Mouse (Mus musculus): ENCODE results near the gene Dlx3. TPM values are rescaled to one million over a fixed set of nuclear protein-coding genes. Genes with fewer than 3 reads are reported as not detected.

Gene Dlx3
- total RNA-seq, 2 experiments from 2014 or later, result not detected

GRCm38 (mm10) chr11:95079256-95079875 is 40.6 kb upstream of the Dlx3 start:
- Histone ChIP-seq H3K4me3 (no peak overlapping the region), H3K27ac (no peak overlapping the region)
- DNase-seq (ENCODE audit: low spot score in 2 of 2), result no peak
- TF ChIP-seq CTCF (conservative IDR thresholded peaks at IDR 0.05), result no peak

- no peak for TF ChIP-seq CTCF (conservative IDR thresholded peaks at IDR 0.05)
- Histone ChIP-seq H3K4me3 (no peak overlapping the region), H3K27ac (no peak overlapping the region)
- DNase-seq (ENCODE audit: low spot score in 2 of 2), result no peak
Measured at GRCm38 (mm10) chr11:95080783-95081182, 39.1 kb upstream of the Dlx3 start.

GRCm38 (mm10) chr11:95082896-95083295 is 37.0 kb upstream of the Dlx3 start:
- TF ChIP-seq CTCF (conservative IDR thresholded peaks at IDR 0.05), result no peak
- H3K4me3 ChIP-seq, result no peak overlapping the region

GRCm38 (mm10) chr11:95084175-95084574 is 35.7 kb upstream of the Dlx3 start:
- no peak overlapping the region for H3K27ac ChIP-seq
- H3K4me3 ChIP-seq, result no peak overlapping the region
- DNase-seq (ENCODE audit: low spot score in 2 of 2), result no peak
- no peak for TF ChIP-seq CTCF (conservative IDR thresholded peaks at IDR 0.05)

More at GRCm38 (mm10) chr11:95082896-95083295, 37.0 kb upstream of the Dlx3 start:
- no peak overlapping the region for H3K27ac ChIP-seq
- DNase-seq (ENCODE audit: low spot score in 2 of 2), result no peak

GRCm38 (mm10) chr11:95084811-95085382 is 35.0 kb upstream of the Dlx3 start:
- H3K4me3 ChIP-seq, result no peak overlapping the region

GRCm38 (mm10) chr11:95085710-95086109 is 34.2 kb upstream of the Dlx3 start:
- no peak for DNase-seq (ENCODE audit: low spot score in 2 of 2)
- Histone ChIP-seq H3K4me3 (no peak overlapping the region), H3K27ac (no peak overlapping the region)
- TF ChIP-seq CTCF (conservative IDR thresholded peaks at IDR 0.05), result no peak

More at GRCm38 (mm10) chr11:95084811-95085382, 35.0 kb upstream of the Dlx3 start:
- H3K27ac ChIP-seq, result no peak overlapping the region
- DNase-seq (ENCODE audit: low spot score in 2 of 2), result no peak
- no peak for TF ChIP-seq CTCF (conservative IDR thresholded peaks at IDR 0.05)

- no peak for TF ChIP-seq CTCF (conservative IDR thresholded peaks at IDR 0.05)
- no peak for DNase-seq (ENCODE audit: low spot score in 2 of 2)
- no peak overlapping the region for H3K27ac ChIP-seq
- no peak overlapping the region for H3K4me3 ChIP-seq
Measured at GRCm38 (mm10) chr11:95086229-95086628, 33.7 kb upstream of the Dlx3 start.

GRCm38 (mm10) chr11:95087301-95088228 is 32.4 kb upstream of the Dlx3 start:
- DNase-seq (ENCODE audit: low spot score in 2 of 2), result no peak
- Histone ChIP-seq H3K27ac (no peak overlapping the region), H3K4me3 (no peak overlapping the region)
- TF ChIP-seq CTCF (conservative IDR thresholded peaks at IDR 0.05), result no peak

- no peak for DNase-seq (ENCODE audit: low spot score in 2 of 2)
- no peak overlapping the region for H3K4me3 ChIP-seq
- no peak for TF ChIP-seq CTCF (conservative IDR thresholded peaks at IDR 0.05)
- peak overlapping the region; percentile 36 for H3K27ac ChIP-seq
Measured at GRCm38 (mm10) chr11:95088286-95088685, 31.6 kb upstream of the Dlx3 start.

- TF ChIP-seq CTCF (conservative IDR thresholded peaks at IDR 0.05), result no peak
- DNase-seq (ENCODE audit: low spot score in 2 of 2), result no peak
Measured at GRCm38 (mm10) chr11:95088857-95089779, 30.8 kb upstream of the Dlx3 start.

GRCm38 (mm10) chr11:95093077-95093476 is 26.8 kb upstream of the Dlx3 start:
- no peak for TF ChIP-seq CTCF (conservative IDR thresholded peaks at IDR 0.05)
- Histone ChIP-seq H3K27ac (no peak overlapping the region), H3K4me3 (no peak overlapping the region)
- no peak for DNase-seq (ENCODE audit: low spot score in 2 of 2)

More at GRCm38 (mm10) chr11:95088857-95089779, 30.8 kb upstream of the Dlx3 start:
- Histone ChIP-seq H3K4me3 (no peak overlapping the region), H3K27ac (peak overlapping the region; percentile 36)

- no peak for DNase-seq (ENCODE audit: low spot score in 2 of 2)
- Histone ChIP-seq H3K27ac (no peak overlapping the region), H3K4me3 (no peak overlapping the region)
- TF ChIP-seq CTCF (conservative IDR thresholded peaks at IDR 0.05), result no peak
Measured at GRCm38 (mm10) chr11:95095596-95095995, 24.3 kb upstream of the Dlx3 start.

Measured in layer of hippocampus, adult 2 months (tissue).